Mouse (Mus musculus): ENCODE results near the gene Bche.

- TF ChIP-seq CTCF (IDR thresholded peaks at IDR 0.05; ENCODE audit: extremely low read depth, insufficient read depth, insufficient read length, insufficient replicate concordance): no peak
- TF ChIP-seq POLR2A (IDR thresholded peaks at IDR 0.05; ENCODE audit: low read depth, low read length): no peak
These were observed 17.5 kb upstream of the Bche start for GRCm38 (mm10) chr3:73725711-73726110.

Data from spleen, adult 2 months (tissue).